Mouse (Mus musculus): ENCODE results near the gene Syne3. TPM values are rescaled to one million over a fixed set of nuclear protein-coding genes. Genes with fewer than 3 reads are reported as not detected.

Gene Syne3
- polyA plus RNA-seq, 1 experiment from 2014 or later: 3.0 TPM

GRCm38 (mm10) chr12:104886104-104886503, 123.5 kb downstream of the Syne3 start:
- Histone ChIP-seq H3K27ac (replicated peaks; ENCODE audit: low read depth, low read length) (no peak overlapping the region), H3K36me3 (ENCODE audit: control insufficient read depth, insufficient read depth, low read length) (no peaks in the 10 kb centered on the region), H3K4me2 (ENCODE audit: low read depth, low read length) (no peak overlapping the region), H3K27me3 (replicated peaks; ENCODE audit: control insufficient read depth, insufficient read depth, low read length) (no peaks in the 10 kb centered on the region), H3K9me3 (ENCODE audit: control insufficient read depth, low read length) (no peaks in the 10 kb centered on the region), H3K4me1 (ENCODE audit: control insufficient read depth, insufficient read depth, low read length) (no peaks in the 10 kb centered on the region), H3K4me3 (ENCODE audit: low read depth, low read length) (no peak overlapping the region), H3K9ac (ENCODE audit: low read depth, low read length) (no peak overlapping the region)
- ATAC-seq (ENCODE audit: low read depth) (no peak), DNase-seq (ENCODE audit: low spot score) (no peak)
- WGBS: 81% methylated on average over 7 of the region's 7 CpGs

- ATAC-seq (ENCODE audit: low read depth): no peak
- WGBS: 73% methylated on average over 5 of the region's 5 CpGs
- no peak overlapping the region for H3K27ac ChIP-seq (replicated peaks; ENCODE audit: low read depth, low read length)
Observed at GRCm38 (mm10) chr12:104882533-104882932, 127.1 kb downstream of the Syne3 start.

GRCm38 (mm10) chr12:104882061-104882460, 127.5 kb downstream of the Syne3 start:
- 73% methylated on average over 2 of the region's 2 CpGs for WGBS

More at GRCm38 (mm10) chr12:104882533-104882932, 127.1 kb downstream of the Syne3 start:
- Histone ChIP-seq H3K9ac (ENCODE audit: low read depth, low read length) (no peak overlapping the region), H3K4me3 (ENCODE audit: low read depth, low read length) (no peak overlapping the region), H3K27me3 (replicated peaks; ENCODE audit: control insufficient read depth, insufficient read depth, low read length) (no peaks in the 10 kb centered on the region), H3K36me3 (ENCODE audit: control insufficient read depth, insufficient read depth, low read length) (no peaks in the 10 kb centered on the region), H3K4me1 (ENCODE audit: control insufficient read depth, insufficient read depth, low read length) (no peaks in the 10 kb centered on the region), H3K4me2 (ENCODE audit: low read depth, low read length) (no peak overlapping the region), H3K9me3 (ENCODE audit: control insufficient read depth, low read length) (no peaks in the 10 kb centered on the region)
- no peak for DNase-seq (ENCODE audit: low spot score)

GRCm38 (mm10) chr12:104881518-104882060, 128.0 kb downstream of the Syne3 start:
- ATAC-seq (ENCODE audit: low read depth) (no peak), DNase-seq (ENCODE audit: low spot score) (no peak)
- H3K9ac ChIP-seq (ENCODE audit: low read depth, low read length): no peak overlapping the region
- WGBS: 73% methylated on average over 4 of the region's 4 CpGs
- H3K4me1 ChIP-seq (ENCODE audit: control insufficient read depth, insufficient read depth, low read length): no peaks in the 10 kb centered on the region
- no peaks in the 10 kb centered on the region for H3K36me3 ChIP-seq (ENCODE audit: control insufficient read depth, insufficient read depth, low read length)
- no peaks in the 10 kb centered on the region for H3K9me3 ChIP-seq (ENCODE audit: control insufficient read depth, low read length)
- H3K27me3 ChIP-seq (replicated peaks; ENCODE audit: control insufficient read depth, insufficient read depth, low read length): no peaks in the 10 kb centered on the region
- no peak overlapping the region for H3K4me3 ChIP-seq (ENCODE audit: low read depth, low read length)
- H3K27ac ChIP-seq (replicated peaks; ENCODE audit: low read depth, low read length): no peak overlapping the region
- no peak overlapping the region for H3K4me2 ChIP-seq (ENCODE audit: low read depth, low read length)

More at GRCm38 (mm10) chr12:104882061-104882460, 127.5 kb downstream of the Syne3 start:
- no peak overlapping the region for H3K4me3 ChIP-seq (ENCODE audit: low read depth, low read length)
- H3K9me3 ChIP-seq (ENCODE audit: control insufficient read depth, low read length): no peaks in the 10 kb centered on the region
- H3K4me2 ChIP-seq (ENCODE audit: low read depth, low read length): no peak overlapping the region
- H3K27me3 ChIP-seq (replicated peaks; ENCODE audit: control insufficient read depth, insufficient read depth, low read length): no peaks in the 10 kb centered on the region
- DNase-seq (ENCODE audit: low spot score): no peak
- H3K9ac ChIP-seq (ENCODE audit: low read depth, low read length): no peak overlapping the region
- no peaks in the 10 kb centered on the region for H3K4me1 ChIP-seq (ENCODE audit: control insufficient read depth, insufficient read depth, low read length)
- no peaks in the 10 kb centered on the region for H3K36me3 ChIP-seq (ENCODE audit: control insufficient read depth, insufficient read depth, low read length)
- no peak overlapping the region for H3K27ac ChIP-seq (replicated peaks; ENCODE audit: low read depth, low read length)
- no peak for ATAC-seq (ENCODE audit: low read depth)

- Histone ChIP-seq H3K4me2 (ENCODE audit: low read depth, low read length) (no peak overlapping the region), H3K4me1 (ENCODE audit: control insufficient read depth, insufficient read depth, low read length) (no peaks in the 10 kb centered on the region), H3K27ac (replicated peaks; ENCODE audit: low read depth, low read length) (no peak overlapping the region), H3K9ac (ENCODE audit: low read depth, low read length) (no peak overlapping the region), H3K36me3 (ENCODE audit: control insufficient read depth, insufficient read depth, low read length) (no peaks in the 10 kb centered on the region), H3K9me3 (ENCODE audit: control insufficient read depth, low read length) (no peaks in the 10 kb centered on the region), H3K4me3 (ENCODE audit: low read depth, low read length) (no peak overlapping the region), H3K27me3 (replicated peaks; ENCODE audit: control insufficient read depth, insufficient read depth, low read length) (no peaks in the 10 kb centered on the region)
- no peak; the same call in 1 of the 2 replicates for ATAC-seq (ENCODE audit: low read depth)
- WGBS: 48% methylated on average over 12 of the region's 12 CpGs
- DNase-seq (ENCODE audit: low spot score): no peak
Observed at GRCm38 (mm10) chr12:104880367-104880766, 129.2 kb downstream of the Syne3 start.

Small RNA genes lying within 50 kb of the gene (microRNA-seq; reads per million reads assigned to microRNA genes)
- gene Mir3069 (ENCODE audit: borderline number of aligned reads): 0.66 reads per million

Other genes with a start within 250 kb of the Syne3 start
- 2.4 and 3.2 TPM in 2 replicates for gene Clmn, start 144.7 kb downstream of the Syne3 start, polyA plus RNA-seq (2014; fragmentation: Nextera tagmentation; extraction: Ambion mirVana)
- gene Glrx5, start 22.9 kb upstream of the Syne3 start, polyA plus RNA-seq (2014; fragmentation: Nextera tagmentation; extraction: Ambion mirVana): 183 and 186 TPM in 2 replicates
- not detected in 2 replicates for gene Tcl1b2, start 136.2 kb upstream of the Syne3 start, polyA plus RNA-seq (2014; fragmentation: Nextera tagmentation; extraction: Ambion mirVana)
- gene Tcl1b1, start 149.9 kb upstream of the Syne3 start, polyA plus RNA-seq (2014; fragmentation: Nextera tagmentation; extraction: Ambion mirVana): not detected in 2 replicates
- not detected in 2 replicates for gene Tcl1b5, start 166.5 kb upstream of the Syne3 start, polyA plus RNA-seq (2014; fragmentation: Nextera tagmentation; extraction: Ambion mirVana)
- not detected in 2 replicates for gene Tcl1b3, start 181.2 kb upstream of the Syne3 start, polyA plus RNA-seq (2014; fragmentation: Nextera tagmentation; extraction: Ambion mirVana)
- not detected in 2 replicates for gene Tcl1b4, start 192.1 kb upstream of the Syne3 start, polyA plus RNA-seq (2014; fragmentation: Nextera tagmentation; extraction: Ambion mirVana)
- not detected in 2 replicates for gene Tcl1, start 213.0 kb upstream of the Syne3 start, polyA plus RNA-seq (2014; fragmentation: Nextera tagmentation; extraction: Ambion mirVana)

Measured in embryonic facial prominence, embryonic 14.5 days (tissue).